Mouse (Mus musculus) liver, postnatal 0 days (tissue): ENCODE data around the gene Rcor2.

Source experiments
- CTCF ChIP-seq: sonication (generic); IDR thresholded peaks from 2 replicates; pipeline ENCODE4 v1.5.1; 2016; ENCODE audit warnings: antibody characterized with exemption, low read depth
- EP300 ChIP-seq: IDR thresholded peaks from 2 replicates; pipeline ENCODE4 v1.6.1; 2016; ENCODE audit warnings: antibody characterized with exemption, low read depth, mild to moderate bottlenecking

- TF ChIP-seq CTCF (no peak), EP300 (no peak)
Measured at GRCm38 (mm10) chr19:7236011-7236410, 31.1 kb upstream of the Rcor2 start.
